Mouse (Mus musculus): Measurements from ENCODE around the gene Mms19. TPM values are rescaled to one million over a fixed set of nuclear protein-coding genes. Genes with fewer than 3 reads are reported as not detected.
"Not testable (repeated sequence)": the region's sequence is repeated elsewhere in the genome, so short reads cannot be mapped to it uniquely, and the experiment has no call there.

The Mms19 gene
- total RNA-seq, 2 experiments from 2014 or later: 7.7 to 8.7 TPM

DNA sequence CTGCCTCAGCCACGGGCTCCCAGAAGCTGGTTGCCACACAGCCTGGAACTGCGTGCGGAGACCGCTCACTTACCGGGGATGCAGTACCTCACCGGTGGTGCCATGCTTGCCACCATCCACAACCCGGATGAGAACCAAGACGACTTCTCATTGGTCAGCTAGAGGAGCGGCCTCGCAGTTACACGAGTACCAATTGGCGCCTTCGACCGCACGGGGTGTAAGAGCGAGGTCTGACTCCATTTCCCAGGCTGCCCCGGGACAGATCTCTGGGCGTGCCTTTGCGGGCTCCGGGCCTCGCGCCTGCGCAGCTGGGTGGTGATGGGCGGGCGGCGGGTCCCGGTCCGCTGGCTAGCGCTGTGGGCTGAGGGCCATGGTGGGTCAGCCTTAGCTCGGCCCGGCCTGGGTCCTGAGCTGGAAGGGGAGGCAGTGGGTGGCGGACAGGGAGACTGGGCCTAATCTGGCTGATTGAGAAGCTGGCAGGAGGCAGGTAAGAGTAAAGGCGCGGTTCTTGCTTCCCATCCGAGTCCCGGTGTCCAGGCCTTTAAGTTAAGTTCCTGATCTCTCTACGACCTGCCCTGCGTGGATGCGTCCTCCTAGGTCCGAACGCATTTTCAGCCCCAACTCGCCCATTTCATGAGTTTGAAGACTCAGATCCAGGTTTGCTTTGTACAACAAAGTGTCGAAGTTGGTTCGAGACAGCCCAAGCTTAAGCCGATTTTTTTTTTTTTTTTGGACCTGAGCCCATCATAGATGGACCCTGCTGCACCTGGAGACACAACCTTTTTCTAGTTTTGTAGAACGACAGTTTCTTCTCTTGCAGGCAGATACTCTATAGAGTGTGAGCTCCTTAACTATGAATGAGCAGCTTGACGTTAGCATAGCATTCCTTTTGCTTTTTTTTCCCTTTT lies 47.5 kb downstream of the Mms19 start, which contains the start of the genes Exosc1 and Zdhhc16:
Gene Exosc1 (minus strand): TSS at position 245 of the 908 bp plus-strand sequence.
Gene Zdhhc16 (plus strand): TSS at position 302 of the 908 bp plus-strand sequence.
- DNase-seq: peak; percentile 98

DNA sequence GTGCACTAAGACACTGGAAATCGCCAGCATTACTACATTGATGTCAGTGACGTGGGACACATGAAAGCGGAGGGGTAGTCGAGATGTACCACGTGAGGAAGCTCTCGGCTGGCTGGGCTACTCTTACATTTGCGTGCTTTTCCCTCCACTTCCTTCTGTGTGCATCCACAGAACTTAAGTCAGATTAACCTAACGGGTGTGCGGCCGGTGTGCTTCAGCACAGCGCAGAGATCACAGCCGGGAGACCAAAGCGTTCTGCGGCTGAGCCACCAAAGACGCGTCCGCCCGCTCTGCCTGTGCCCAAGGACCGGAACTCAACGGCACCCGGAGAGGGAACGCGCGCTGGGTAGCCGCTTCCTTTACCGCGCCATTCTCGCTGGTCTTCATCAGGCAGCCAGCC lies 48.3 kb downstream of the Mms19 start:
- DNase-seq: no peak

DNA sequence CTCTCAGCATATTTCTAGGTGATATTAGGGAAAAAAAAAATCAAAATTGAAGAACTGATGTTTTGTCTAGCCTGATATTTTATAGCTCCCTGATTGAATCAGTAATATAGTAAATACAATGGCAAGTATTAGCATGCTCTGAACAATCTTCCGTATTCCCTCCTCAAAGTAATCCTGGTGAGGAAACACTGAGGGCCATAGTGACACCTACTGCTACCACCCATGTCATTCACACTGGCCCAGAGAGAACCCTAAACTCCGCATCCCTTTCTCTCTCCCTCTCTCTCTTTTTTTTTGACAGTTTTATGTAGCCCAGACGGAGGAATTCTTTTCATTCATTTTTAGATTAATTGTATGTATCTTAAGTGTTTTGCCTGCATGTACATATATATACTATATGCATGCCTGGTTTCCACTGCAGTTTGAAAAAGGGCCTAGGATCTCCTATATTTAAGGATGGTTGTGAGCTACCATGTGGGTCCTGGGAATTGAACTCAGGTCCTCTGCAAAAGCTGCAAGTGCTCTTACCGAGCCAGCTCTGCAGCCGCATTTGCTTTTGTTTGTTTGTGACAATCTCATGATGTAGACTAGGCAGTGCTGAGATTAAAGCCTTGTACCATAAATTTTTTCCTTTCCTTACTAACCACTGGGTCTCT lies 60.4 kb downstream of the Mms19 start:
- no peak for DNase-seq

DNA sequence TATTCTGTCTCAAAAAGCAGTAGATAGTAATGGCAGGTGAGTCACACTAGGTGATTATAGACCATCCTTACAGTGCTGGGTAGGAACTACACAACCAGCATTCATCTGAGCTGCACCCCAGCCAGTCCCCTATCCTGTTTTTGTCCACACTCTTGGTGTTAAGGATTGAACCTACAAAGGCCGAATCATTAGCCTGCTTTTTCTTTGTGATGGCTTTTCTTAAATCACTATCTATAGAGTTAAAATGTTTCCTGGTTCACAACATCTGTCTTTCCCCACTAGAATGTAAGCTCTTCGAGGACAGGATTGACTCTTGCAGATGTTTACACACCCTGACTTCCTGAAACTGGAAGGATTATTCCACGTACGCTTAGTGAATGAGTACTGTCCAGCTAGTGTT lies 61.5 kb downstream of the Mms19 start:
- DNase-seq: no peak

DNA sequence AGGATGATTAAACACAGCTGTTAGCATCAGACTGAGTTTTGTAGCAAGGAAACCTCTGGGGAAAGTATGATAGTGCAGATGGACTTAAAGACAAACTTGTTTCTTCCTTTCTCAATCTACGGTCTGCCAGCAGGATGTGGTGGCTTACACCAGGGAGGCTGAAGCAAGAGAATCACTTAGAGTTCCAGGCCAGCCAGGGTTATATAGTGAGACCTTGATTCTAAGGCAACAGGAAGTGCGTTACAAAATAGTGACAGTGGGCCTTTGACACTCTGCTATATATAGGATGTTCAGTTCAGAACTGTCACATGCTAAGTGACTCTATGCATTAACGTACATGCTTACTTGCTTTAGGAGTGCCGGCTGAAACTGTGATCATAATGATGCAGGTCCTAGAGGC lies 64.1 kb downstream of the Mms19 start:
- DNase-seq: no peak

DNA sequence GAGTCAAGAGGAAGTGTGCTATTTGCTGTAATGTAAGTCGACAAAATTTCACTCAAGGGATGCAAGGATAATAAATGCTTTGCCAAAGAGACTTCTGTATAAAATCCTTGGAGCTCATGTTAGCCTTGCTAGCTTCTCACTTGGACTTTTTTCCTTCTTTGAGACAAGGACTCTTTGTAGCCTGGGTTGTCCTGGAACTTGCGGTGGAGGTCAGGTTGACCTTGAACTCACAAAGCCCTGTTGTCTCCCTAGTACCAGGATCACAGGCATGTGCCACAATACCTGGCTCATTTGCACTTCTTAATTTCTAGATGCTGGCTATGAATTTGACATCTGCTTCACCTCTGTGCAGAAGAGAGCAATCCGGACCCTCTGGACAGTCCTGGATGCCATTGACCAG lies 65.7 kb downstream of the Mms19 start:
- DNase-seq: no peak

DNA sequence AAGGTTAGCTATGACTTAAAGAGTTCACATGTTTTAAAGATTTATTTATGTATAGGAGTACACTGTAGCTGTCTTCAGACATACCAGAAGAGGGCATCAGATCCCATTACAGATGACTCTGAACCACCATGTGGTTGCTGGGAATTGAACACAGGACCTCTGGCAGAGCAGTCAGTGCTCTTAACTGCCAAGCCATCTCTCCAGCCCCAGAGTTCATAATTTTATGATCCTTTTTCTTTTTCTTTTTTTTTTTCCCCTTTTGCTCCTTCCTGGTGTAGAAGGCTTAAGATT lies 66.4 kb downstream of the Mms19 start:
- DNase-seq: not testable (repeated sequence)

DNA sequence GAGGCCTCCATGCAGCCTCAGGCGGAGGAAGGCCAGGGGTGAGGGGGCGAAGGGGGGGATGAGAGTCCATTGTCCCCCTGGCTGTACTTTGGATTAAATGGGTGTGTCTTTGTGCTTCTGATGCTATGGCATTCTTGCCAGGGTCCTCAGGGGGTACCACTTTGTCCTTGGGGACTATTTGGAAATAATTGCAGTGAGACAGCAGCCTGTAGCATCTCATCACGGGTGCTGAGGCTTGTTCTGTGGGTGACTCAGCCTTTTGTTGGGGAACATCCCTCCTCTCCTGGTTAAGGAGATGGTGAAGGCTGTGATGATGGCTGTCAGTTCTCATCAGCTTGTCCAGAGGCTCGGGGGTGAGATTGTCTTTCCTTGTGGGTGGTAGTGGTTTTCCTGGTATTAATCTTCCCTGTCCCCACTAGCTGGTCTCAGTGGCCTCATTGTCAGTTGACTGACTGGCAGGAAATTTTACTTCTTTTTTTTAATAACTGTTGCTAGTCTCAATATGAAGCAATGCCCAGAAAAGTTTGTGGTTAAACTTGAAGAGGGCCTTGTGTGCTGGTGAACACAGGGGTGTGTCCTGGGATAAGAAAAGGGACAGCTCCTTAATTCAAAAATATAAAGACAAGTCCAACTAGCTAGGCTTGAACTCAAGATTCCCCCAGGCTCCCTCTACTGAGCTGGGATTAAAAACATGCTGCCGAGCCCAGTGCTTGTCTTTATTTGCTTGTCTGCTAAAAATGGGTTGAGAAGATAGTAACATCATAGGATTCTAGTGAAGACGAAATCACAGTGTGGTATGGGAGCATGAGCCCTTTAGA lies 67.0 kb downstream of the Mms19 start:
- no peak for DNase-seq

DNA sequence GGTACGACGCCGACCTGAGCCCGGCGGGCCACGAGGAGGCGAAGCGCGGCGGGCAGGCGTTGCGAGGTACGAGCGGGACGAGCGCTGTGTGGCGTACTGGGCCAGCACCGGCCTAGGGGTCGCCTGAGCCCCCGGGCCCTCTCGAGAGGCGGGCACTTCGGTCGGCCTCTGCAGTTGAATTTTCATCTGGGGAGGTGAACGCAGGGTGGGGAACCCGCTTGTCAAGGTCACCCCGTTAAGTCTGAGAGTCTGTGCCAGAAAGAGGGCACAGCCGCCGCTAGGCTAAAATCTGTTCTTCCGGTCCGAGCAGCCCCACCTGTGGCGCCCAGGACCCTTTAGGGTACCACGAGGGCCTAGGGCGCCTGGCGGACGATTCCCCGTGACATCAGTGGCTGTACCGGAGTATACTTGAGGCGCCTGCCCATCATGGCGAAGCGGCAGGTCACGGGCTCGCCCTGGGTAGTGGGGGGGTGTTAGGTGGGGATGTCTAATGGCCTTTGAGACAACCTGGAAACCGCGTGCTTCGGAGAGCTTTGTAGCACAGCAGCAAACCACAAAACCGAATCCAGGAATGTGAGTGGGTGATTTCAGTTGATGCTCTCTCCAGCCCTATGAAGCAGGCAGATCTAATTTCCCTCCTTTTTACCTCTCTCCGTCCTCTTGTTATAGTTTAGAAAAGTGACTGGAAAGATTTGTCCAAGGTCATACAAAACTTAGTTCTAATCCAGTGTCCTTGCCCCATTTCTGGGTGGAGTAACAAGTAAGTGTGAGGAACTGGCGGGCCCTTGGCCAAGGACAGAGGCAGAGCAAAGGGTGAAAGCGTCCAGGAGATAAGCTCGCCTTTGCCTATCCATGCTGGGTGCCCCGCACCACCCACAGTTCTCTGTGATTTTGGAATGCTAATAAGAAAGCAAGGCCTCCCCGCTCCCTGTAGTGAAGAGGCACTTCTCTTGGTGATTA lies 68.6 kb downstream of the Mms19 start:
- peak; percentile 48 for DNase-seq

DNA sequence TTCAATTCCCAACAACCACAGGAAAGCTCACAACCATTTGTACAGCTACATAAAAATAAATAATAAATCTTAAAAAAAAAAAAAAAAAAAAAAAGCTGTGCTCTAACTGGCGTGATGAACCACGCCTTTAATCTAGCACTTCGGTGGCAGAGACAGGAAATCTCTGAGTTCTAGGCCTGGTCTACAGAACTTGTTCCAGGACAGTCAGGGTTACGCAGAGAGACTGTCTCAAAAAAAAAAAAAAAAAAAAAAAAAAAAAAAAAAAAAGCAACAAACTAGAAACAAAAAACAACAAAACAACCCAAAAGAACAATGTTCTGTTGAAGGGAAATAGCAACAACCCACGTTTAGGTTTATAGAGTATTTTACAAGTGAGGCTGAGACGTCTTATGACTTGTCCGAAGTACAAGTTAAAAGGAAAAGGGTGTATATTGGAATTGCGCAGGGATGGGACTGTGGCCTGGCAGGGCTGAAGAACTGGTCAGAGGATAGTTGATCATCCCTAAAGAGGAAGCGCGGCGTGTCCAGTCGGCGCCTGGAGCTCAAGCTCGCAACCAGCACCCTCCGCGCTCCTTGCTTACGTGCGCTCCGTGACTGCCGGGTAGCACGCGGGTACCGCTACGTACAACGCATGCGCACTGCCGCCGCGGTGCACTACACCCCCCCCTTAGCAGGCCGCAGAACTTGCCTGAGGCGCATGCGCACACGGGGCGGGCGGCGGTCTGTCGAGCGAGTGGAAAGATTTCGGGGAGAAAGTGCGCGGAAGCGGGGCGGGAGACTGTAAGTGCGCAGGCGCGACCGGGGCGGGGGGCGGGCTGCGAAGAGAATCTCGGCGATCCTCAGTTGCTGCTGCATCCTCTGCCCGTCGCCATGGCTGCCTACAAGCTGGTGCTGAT lies 69.5 kb downstream of the Mms19 start, which contains the start of gene Pgam1:
Gene Pgam1 (plus strand): TSS at position 746 of the 896 bp plus-strand sequence.
- DNase-seq: peak; percentile 97

DNA sequence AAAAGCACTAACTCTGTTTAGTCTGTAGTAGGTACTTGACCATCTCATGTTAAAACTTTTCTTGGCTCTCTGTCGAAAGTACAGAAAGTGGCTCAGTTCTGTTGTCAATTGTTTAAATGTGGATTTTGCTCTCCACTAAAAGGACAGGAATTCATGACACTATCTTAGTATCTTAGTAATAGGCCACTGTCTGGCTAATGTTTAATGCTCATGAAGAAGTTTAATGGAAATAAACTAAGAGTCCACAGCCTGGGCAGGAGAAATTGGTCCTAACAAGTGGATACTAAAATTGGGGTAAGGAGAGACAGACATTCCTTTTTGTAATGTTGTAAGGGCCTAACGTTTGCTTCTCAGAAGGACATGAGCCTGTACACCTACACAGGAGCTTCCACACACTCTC lies 70.6 kb downstream of the Mms19 start:
- no peak for DNase-seq

DNA sequence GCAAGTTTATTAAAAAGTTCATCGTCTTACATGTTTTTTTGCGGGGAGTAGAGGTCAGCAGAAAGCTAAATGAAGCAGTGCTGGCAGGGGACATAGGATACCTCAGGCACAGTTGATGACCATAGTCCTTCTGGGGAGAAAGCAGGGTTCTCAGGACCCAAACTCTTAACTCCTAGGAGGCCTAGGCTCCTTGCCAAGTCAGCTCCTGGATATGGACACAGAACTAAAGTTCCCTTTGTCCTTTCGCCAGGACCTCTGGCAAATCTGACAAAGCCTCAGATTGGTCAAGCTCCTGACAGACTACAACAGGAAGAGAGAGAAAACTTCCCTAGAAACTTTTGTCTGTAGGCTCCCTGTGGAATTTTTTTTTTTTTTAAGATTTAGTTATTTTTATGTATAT lies 72.2 kb downstream of the Mms19 start:
- no peak for DNase-seq

DNA sequence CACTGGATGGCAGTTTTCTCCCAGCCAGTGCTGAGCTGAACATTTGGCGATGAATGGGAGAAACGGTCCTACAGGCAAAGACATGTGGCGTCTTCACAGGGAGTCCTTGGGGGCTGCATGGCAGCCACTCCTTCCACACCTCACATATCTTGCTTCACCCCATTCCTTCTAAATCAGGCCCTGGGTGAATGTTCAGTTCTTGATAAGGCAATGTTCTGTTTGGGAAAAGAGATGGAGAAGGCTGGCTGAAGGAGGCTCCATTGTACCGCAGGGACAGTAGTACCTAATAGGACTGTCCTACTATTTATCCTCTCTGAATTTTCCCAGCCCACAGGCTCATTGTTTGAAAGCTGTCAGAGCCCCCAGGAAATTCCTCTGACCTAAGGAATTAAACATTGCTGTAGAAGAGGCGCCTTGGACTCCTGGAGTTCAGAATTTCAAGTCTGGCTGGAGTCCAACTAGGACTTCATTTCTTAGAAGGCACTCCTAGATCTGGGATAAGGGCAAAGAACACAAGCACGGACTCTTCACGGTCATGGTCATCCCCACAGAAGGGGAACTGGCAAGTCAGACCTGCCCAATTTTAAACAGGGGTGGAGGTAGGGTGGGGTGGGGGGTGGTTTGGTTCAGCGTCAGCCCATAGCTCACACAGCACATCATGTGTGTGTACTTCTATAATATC lies 73.7 kb downstream of the Mms19 start:
- no peak for DNase-seq

DNA sequence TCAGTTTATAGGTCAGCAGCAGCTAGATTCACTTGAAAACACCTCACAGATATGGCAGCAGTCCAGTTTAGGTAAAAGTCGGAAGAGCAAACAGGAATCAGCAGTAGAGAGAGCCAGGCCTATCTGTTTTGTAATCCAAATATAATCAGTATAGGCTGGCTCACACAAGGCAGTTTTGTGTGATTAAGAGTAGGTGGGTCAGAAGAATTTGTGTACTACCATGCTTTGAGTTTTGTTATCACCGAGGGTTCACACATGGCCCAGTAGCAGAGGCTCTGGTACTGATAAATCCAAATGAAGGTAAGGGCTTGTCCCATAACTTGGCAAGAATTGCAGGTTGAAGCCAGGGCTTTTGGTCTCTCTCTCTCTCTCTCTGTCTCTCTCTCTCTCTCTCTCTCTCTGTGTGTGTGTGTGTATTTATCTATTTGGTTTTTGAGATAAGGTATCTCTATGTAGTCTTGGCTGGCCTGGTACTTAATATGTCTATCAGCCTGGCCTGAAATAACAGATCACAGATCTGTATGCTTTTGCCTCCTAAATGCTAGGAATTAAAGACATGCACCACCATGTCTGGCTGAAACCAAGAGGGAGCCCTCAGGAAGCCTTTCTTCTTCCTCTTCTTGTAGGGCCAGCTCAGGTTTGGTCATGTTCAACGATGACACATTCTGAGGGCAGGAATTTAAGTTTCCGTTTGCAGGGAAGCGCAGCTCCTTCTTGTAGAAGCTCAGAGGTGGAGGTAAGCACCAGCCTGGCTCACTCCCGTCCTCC lies 74.5 kb downstream of the Mms19 start:
- no peak for DNase-seq

DNA sequence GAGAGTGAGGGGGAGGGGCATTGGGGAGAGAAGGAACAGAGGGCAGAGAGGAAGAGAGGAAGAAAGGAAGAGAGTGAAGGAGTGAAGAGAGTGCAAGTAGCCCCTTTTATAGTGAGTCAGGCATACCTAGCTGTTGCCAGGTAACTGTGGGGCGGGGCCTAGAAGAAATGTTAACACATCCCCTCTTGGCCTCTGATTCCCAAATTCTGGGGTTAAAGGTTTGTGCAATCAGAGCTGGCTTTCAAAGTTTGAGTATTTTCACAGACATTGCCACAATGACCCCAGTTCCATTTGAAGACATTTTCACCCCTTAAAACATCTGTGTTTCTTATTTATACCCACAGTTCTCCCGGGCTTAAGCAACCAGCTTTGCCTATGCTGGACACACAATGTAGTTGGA lies 75.7 kb downstream of the Mms19 start:
- DNase-seq: no peak

DNA sequence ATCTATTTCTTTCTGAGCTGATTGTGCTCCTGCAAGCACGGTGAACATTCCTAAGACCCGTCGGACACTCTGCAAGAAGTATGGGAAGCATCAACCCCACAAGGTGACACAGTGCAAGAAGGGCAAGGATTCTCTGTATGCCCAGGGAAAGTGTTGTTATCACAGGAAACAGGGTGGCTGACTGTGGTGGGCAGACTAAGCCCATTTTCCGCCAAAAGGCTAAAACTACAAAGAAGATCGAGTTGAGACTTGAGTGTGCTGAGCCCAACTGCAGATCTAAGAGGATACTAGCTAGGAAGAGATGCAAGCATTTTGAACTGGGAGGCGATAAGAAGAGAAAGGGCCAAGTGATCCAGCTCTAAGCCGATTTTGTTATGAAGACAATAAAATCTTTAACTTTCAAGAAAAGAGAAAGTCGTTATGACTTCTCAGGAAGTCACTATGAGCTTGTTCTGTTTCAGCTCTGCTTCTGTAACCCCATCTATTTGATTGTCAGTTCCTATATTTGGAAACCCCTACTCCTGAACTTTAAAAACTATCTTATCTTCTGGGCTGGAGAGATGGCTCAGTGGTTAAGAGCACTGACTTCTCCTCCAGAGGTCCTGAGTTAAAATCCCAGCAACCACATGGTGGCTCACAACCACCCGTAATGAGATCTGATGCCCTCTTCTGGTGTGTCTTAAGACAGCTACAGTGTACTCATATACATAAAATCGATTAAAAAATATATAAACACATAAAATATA lies 77.9 kb downstream of the Mms19 start:
- no peak for DNase-seq

DNA sequence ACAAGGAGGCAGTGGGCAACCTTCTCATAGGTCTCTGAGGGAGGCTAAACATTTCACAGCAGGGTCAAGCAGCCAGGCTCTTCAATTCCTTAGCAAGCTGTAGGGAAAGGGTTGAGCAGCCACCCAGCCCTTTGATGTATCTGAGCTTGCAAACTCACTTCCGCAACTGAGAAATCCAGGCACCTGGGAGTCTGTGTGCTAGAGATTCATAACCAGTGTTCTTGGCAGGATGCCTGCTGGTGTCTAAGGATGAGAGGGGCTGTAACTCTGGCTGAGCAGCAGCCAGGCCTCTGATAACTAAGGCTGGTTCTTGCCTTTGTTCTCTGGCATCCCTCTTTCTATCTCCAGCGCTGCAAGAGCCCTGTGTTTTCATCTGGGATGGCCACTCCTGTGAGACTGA lies 79.3 kb downstream of the Mms19 start:
- DNase-seq: no peak

DNA sequence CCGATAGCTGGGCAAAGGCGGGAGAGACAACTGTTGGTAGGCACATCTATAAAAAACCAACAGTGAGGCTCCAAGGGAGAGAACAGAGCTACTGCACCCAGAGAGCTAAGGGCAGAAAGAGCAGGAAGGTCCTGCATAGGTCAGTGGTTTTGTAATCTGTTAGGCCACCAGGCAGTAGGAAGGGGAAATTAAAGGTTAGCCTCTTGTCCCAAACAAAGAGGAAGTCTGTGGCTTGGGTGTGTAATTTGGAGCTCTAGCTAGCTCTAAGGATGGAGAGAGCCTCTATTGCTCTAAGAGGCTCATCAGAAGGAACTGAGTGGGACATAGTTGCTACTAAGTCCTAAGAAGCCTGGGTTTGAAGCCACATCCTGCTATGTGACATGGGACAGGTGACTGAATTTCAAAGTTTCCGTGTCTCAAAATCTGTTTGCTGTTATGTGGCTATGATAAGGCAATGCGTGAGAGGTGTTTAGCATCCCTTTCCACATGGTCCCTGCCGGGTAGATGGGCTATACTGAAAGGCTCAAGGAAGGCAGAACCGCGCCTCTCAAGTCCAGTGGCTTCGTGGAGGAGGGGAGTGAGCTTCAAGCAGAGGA lies 80.4 kb downstream of the Mms19 start:
- no peak for DNase-seq

All from gastrocnemius, postnatal 25 days (tissue).